Mouse (Mus musculus): ENCODE measurements at regions not wholly inside any gene's neighbourhood (a gene's known extent, or its start where the extent isn't known, plus 50 kb on each side); places are given as distances from the start of the nearest gene placed in this dataset.

- DNase-seq (ENCODE audit: low spot score) = no peak
Measured at GRCm38 (mm10) chr2:11416122-11416521, 137.8 kb downstream of the Pfkfb3 start.

GRCm38 (mm10) chr2:11412521-11412920 lies 141.4 kb downstream of the Pfkfb3 start:
- no peak for DNase-seq (ENCODE audit: low spot score)

GRCm38 (mm10) chr2:11408497-11408896 lies 145.4 kb downstream of the Pfkfb3 start:
- no peak for DNase-seq (ENCODE audit: low spot score)

GRCm38 (mm10) chr2:11406103-11406615 lies 147.7 kb downstream of the Pfkfb3 start:
- no peak for DNase-seq (ENCODE audit: low spot score)

GRCm38 (mm10) chr2:11402218-11402848 lies 151.5 kb downstream of the Pfkfb3 start:
- DNase-seq (ENCODE audit: low spot score) = no peak

GRCm38 (mm10) chr2:11399411-11399810 lies 154.5 kb downstream of the Pfkfb3 start:
- DNase-seq (ENCODE audit: low spot score) = no peak

GRCm38 (mm10) chr2:11398949-11399348 lies 154.9 kb downstream of the Pfkfb3 start:
- no peak for DNase-seq (ENCODE audit: low spot score)

- no peak for DNase-seq (ENCODE audit: low spot score)
Measured at GRCm38 (mm10) chr2:11398391-11398790, 155.5 kb downstream of the Pfkfb3 start.

GRCm38 (mm10) chr2:11396835-11397234 lies 157.0 kb downstream of the Pfkfb3 start:
- no peak for DNase-seq (ENCODE audit: low spot score)

- DNase-seq (ENCODE audit: low spot score) = no peak
Measured at GRCm38 (mm10) chr2:11394675-11395349, 159.1 kb downstream of the Pfkfb3 start.

- DNase-seq (ENCODE audit: low spot score) = no peak
Measured at GRCm38 (mm10) chr2:11391725-11392124, 162.2 kb downstream of the Pfkfb3 start.

GRCm38 (mm10) chr2:11390667-11391334 lies 163.1 kb downstream of the Pfkfb3 start:
- DNase-seq (ENCODE audit: low spot score) = no peak

GRCm38 (mm10) chr2:11387623-11388022 lies 166.3 kb downstream of the Pfkfb3 start:
- DNase-seq (ENCODE audit: low spot score) = no peak

- no peak for DNase-seq (ENCODE audit: low spot score)
Measured at GRCm38 (mm10) chr2:11383815-11384214, 170.1 kb downstream of the Pfkfb3 start.

- no peak for DNase-seq (ENCODE audit: low spot score)
Measured at GRCm38 (mm10) chr2:11377213-11377612, 176.7 kb downstream of the Pfkfb3 start.

- no peak for DNase-seq (ENCODE audit: low spot score)
Measured at GRCm38 (mm10) chr2:11375726-11376454, 178.0 kb downstream of the Pfkfb3 start.

GRCm38 (mm10) chr2:11375092-11375491 lies 178.8 kb downstream of the Pfkfb3 start:
- peak; percentile 86 for DNase-seq (ENCODE audit: low spot score)

- no peak for DNase-seq (ENCODE audit: low spot score)
Measured at GRCm38 (mm10) chr2:11370273-11370672, 183.6 kb downstream of the Pfkfb3 start.

- no peak for DNase-seq (ENCODE audit: low spot score)
Measured at GRCm38 (mm10) chr2:11367319-11367718, 186.6 kb downstream of the Pfkfb3 start.

GRCm38 (mm10) chr2:11365815-11366214 lies 188.1 kb downstream of the Pfkfb3 start:
- no peak for DNase-seq (ENCODE audit: low spot score)

GRCm38 (mm10) chr2:11365371-11365770 lies 188.5 kb downstream of the Pfkfb3 start:
- DNase-seq (ENCODE audit: low spot score) = no peak

- DNase-seq (ENCODE audit: low spot score) = no peak
Measured at GRCm38 (mm10) chr2:11364111-11364510, 189.8 kb downstream of the Pfkfb3 start.

Data from T-cell, adult 2 months (primary cell).